Mouse (Mus musculus) right cerebral cortex, postnatal 14 days (tissue): Measurements from ENCODE around the gene Spout1.
"Not testable (repeated sequence)": the region's sequence is repeated elsewhere in the genome, so short reads cannot be mapped to it uniquely, and the experiment has no call there.

Experiments
- DNase-seq: peaks from one replicate; pipeline ENCODE4 v3.0.0; 2022

The Spout1 gene

GRCm38 (mm10) chr2:30176561-30176960 is 1.7 kb downstream of the Spout1 start:
- DNase-seq, result no peak

- DNase-seq, result no peak
Measured at GRCm38 (mm10) chr2:30175897-30176296, 2.4 kb downstream of the Spout1 start.

- no peak for DNase-seq
Measured at GRCm38 (mm10) chr2:30173541-30174240, 4.6 kb downstream of the Spout1 start.

- no peak for DNase-seq
Measured at GRCm38 (mm10) chr2:30171997-30172382, 6.3 kb downstream of the Spout1 start.

- peak; percentile 90 for DNase-seq
Measured at GRCm38 (mm10) chr2:30171371-30171996, 6.8 kb downstream of the Spout1 start, which contains the start of gene Endog. TSS of gene Endog (plus strand) at chr2:30171493.

GRCm38 (mm10) chr2:30166677-30167076 is 11.6 kb downstream of the Spout1 start:
- DNase-seq, result no peak

- no peak for DNase-seq
Measured at GRCm38 (mm10) chr2:30164340-30164932, 13.8 kb downstream of the Spout1 start.

GRCm38 (mm10) chr2:30161809-30162208 is 16.4 kb downstream of the Spout1 start:
- no peak for DNase-seq

- DNase-seq, result not testable (repeated sequence)
Measured at GRCm38 (mm10) chr2:30159871-30160270, 18.4 kb downstream of the Spout1 start.

- DNase-seq, result no peak
Measured at GRCm38 (mm10) chr2:30152616-30153015, 25.6 kb downstream of the Spout1 start.

GRCm38 (mm10) chr2:30151840-30152239 is 26.4 kb downstream of the Spout1 start:
- no peak for DNase-seq

GRCm38 (mm10) chr2:30147466-30147865 is 30.8 kb downstream of the Spout1 start:
- no peak for DNase-seq

- DNase-seq, result no peak
Measured at GRCm38 (mm10) chr2:30144436-30144835, 33.8 kb downstream of the Spout1 start.

GRCm38 (mm10) chr2:30140021-30140420 is 38.2 kb downstream of the Spout1 start:
- DNase-seq, result not testable (repeated sequence)

GRCm38 (mm10) chr2:30136458-30136857 is 41.8 kb downstream of the Spout1 start:
- DNase-seq, result no peak

- DNase-seq, result no peak
Measured at GRCm38 (mm10) chr2:30134928-30135620, 43.2 kb downstream of the Spout1 start.

GRCm38 (mm10) chr2:30134378-30134711 is 43.9 kb downstream of the Spout1 start:
- no peak for DNase-seq

GRCm38 (mm10) chr2:30133613-30134377 is 44.5 kb downstream of the Spout1 start, which contains the start of gene Tbc1d13:
TSS of gene Tbc1d13 (plus strand) at chr2:30133746.
- DNase-seq, result peak; percentile 97

- DNase-seq, result no peak
Measured at GRCm38 (mm10) chr2:30132801-30133612, 45.3 kb downstream of the Spout1 start.

GRCm38 (mm10) chr2:30131240-30131639 is 47.0 kb downstream of the Spout1 start:
- not testable (repeated sequence) for DNase-seq

- DNase-seq, result no peak
Measured at GRCm38 (mm10) chr2:30130156-30130555, 48.1 kb downstream of the Spout1 start.

- no peak for DNase-seq
Measured at GRCm38 (mm10) chr2:30128789-30129188, 49.5 kb downstream of the Spout1 start.
